Mouse (Mus musculus): Measurements from ENCODE around the gene Pou2f3. TPM values are rescaled to one million over a fixed set of nuclear protein-coding genes. Genes with fewer than 3 reads are reported as not detected.

Gene Pou2f3
- polyA plus RNA-seq, 1 experiment from 2014 or later = not detected

DNA sequence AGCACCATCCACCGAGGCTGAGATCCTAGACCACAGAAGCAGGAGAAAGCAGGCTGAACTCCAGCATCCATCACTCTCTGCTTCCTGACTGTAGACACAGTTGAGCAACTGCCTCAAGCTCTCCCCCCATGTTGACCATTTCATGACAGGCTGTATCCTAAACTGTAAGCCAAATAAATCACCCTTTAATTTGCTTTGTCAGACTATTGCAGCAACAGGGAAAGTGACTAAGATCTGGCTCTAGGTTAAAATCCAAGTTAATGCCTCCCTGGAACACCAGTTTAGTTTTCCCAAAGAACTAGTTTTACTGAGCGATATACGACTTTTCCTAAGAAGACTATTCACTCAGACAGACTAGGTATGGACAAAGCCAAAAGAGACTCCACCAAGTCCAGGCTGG lies 131.5 kb downstream of the Pou2f3 start:
- WGBS = 93% methylated on average over 3 of the region's 3 CpGs
- Histone ChIP-seq H3K9me3 (no peaks in the 10 kb centered on the region), H3K4me3 (no peak overlapping the region), H3K27me3 (ENCODE audit: poor library complexity, severe bottlenecking) (no peaks in the 10 kb centered on the region), H3K4me1 (peaks cover 11% of the 10 kb centered on the region), H3K27ac (no peak overlapping the region), H3K36me3 (replicated peaks) (no peaks in the 10 kb centered on the region)
- no peak for DNase-seq (ENCODE audit: extremely low spot score, low spot score)

GRCm38 (mm10) chr9:43076163-43076562 lies 134.0 kb downstream of the Pou2f3 start:
- WGBS = 81% methylated on average over 7 of the region's 7 CpGs

DNA sequence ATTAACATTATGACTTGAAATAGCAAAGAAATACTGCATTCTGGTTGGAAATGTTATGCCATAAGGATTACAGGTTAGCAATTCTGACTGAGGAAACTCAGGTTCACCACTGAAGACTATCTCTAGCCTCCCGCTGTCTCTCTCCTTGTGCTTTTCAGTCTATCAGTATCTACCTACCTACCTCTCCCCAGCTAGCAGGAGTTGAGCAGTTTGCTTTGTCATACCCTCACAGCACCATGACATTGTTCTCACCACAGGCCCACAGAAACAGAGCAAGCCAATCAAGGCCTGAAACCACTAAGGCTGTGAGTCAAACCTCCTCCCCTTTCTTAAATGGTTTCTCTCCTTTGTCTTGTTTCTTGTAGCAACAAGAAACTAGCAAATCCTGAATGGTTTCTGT lies 135.6 kb downstream of the Pou2f3 start:
- 94% methylated on average over 1 of the region's 1 CpGs for WGBS
- DNase-seq (ENCODE audit: extremely low spot score, low spot score) = no peak

More at GRCm38 (mm10) chr9:43076163-43076562, 134.0 kb downstream of the Pou2f3 start:
- H3K4me3 ChIP-seq = no peak overlapping the region
- H3K27ac ChIP-seq = no peak overlapping the region
- H3K4me1 ChIP-seq = peaks cover 14% of the 10 kb centered on the region
- DNase-seq (ENCODE audit: extremely low spot score, low spot score) = no peak
- no peaks in the 10 kb centered on the region for H3K27me3 ChIP-seq (ENCODE audit: poor library complexity, severe bottlenecking)
- H3K9me3 ChIP-seq = no peaks in the 10 kb centered on the region
- H3K36me3 ChIP-seq (replicated peaks) = no peaks in the 10 kb centered on the region

More for the DNA sequence above, 135.6 kb downstream of the Pou2f3 start:
- no peaks in the 10 kb centered on the region for H3K27me3 ChIP-seq (ENCODE audit: poor library complexity, severe bottlenecking)
- no peak overlapping the region for H3K4me3 ChIP-seq
- H3K27ac ChIP-seq = no peak overlapping the region
- H3K4me1 ChIP-seq = peaks cover 22% of the 10 kb centered on the region
- no peaks in the 10 kb centered on the region for H3K36me3 ChIP-seq (replicated peaks)
- H3K9me3 ChIP-seq = no peaks in the 10 kb centered on the region

Other genes starting within 250 kb of the Pou2f3 start
- 7.0 and 9.2 TPM in 2 replicates for gene Arhgef12, start 103.1 kb downstream of the Pou2f3 start, polyA plus RNA-seq (2016; fragmentation: Nextera tagmentation; extraction: Ambion mirVana)
- 11.4 and 12.9 TPM in 2 replicates for gene Tmem136, start 93.8 kb downstream of the Pou2f3 start, polyA plus RNA-seq (2016; fragmentation: Nextera tagmentation; extraction: Ambion mirVana)
- gene Oaf, start 29.5 kb upstream of the Pou2f3 start, polyA plus RNA-seq (2016; fragmentation: Nextera tagmentation; extraction: Ambion mirVana) = 42.1 and 46.5 TPM in 2 replicates
- gene Trim29, start 100.5 kb upstream of the Pou2f3 start, polyA plus RNA-seq (2016; fragmentation: Nextera tagmentation; extraction: Ambion mirVana) = 1.2 and 1.4 TPM in 2 replicates